Mouse (Mus musculus) embryonic stem cell, embryonic (primary cell): ENCODE data around the gene Ldlr.

Experiments used
- CTCF ChIA-PET, 4 experiments: fragments of 300-600 bp in 2 of 4; fragments of 350-600 bp in 2 of 4; sonication (Branson Sonifier 250); formaldehyde crosslinking; loops; one replicate each; lab custom pipeline; 2022; ENCODE audit warnings: inconsistent platforms in 2 of 4; lab: Charles Lee
- POLR2A ChIA-PET, 4 experiments: fragments of 300-600 bp in 2 of 4; fragments of 350-600 bp in 2 of 4; sonication (Branson Sonifier 250); formaldehyde crosslinking; loops; one replicate each; lab custom pipeline; 2022; ENCODE audit warnings: antibody characterized with exemption in 4 of 4, inconsistent platforms in 1 of 4; lab: Charles Lee

Gene Ldlr

DNA sequence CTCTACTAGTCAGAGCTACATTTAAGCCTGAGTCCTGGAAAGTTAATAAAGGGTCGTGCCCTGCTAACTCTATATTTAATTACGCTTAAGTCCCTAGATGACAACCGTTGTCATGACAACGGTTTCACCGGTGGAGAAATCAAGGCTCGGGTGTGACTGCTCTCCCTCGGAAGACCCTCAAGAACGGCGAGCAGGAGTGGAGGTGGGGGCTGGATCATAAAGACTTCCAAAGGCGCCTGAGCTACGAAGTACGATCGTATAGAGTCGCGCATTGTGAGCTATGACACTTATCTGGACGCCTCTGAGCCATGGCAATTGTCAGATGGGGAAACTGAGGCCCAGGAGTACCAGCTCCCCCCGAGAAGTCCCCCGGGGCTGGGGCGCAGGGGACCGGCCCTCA lies 36.4 kb downstream of the Ldlr start:
- ChIA-PET POLR2A (interaction anchor here (0.7 to 49.8 kb wide), 44 partner anchors 4 to 450 kb away, joined by 3 to 1056 read pairs (median 5); partner anchors contain the start of genes Ldlr (in 3 of the 4), Kank2 (in 2 of the 4), Smarca4 (in 2 of the 4) and Carm1 (in 1 of the 4)), CTCF (interaction anchor here (0.9 to 3.9 kb wide), 12 partner anchors 11 to 161 kb away, joined by 3 to 35 read pairs (median 6); partner anchors contain the start of genes Kank2 (in 1 of the 4) and Ldlr (in 1 of the 4))

DNA sequence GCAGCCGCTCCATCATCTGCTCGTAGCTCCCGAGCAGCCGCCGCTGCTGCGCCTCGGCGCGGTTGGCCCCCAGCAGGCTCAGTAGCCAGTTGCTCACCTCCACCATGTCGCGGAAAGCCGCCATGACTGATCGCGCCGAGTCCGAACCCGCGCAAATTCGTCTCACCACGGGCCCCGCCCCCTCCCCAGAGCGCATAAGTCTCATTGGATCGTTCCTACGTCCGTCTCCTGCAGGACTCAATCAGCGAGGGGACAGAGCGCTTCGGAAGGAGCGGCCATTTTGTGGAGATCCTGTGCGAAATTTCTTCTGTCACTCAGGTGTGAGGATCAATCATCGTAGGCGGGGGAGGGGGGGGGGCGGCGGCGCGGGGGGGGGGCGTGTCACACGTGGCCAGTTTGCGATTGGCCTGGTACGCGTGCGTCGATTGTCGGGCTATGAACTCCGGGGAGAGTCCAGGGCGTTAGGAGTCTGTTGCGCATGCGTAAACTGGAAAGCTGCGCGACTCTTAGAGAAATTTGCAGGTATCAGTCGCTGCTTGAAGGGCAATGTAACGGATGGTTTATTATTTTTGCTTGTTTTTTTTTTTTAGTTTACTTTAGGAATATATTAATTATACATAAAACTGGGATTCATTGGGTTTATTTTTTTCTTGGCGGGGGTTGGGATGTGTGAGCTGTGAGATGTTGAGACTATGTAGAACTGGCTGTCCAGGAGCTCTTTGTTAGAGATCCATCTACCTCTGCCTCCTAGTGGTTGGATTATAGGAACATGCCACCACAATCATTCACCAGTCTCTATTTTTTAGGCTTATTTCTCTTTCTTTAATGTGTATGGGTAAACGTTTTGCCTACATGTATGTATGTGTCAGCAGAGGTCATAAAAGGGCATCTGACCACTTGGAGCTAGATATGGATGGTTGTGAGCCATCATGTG lies 37.1 kb downstream of the Ldlr start, which contains the start of gene Spc24:
Gene Spc24 (minus strand): TSS at position 149 of the 934 bp plus-strand sequence.
- ChIA-PET POLR2A (interaction anchor here (0.6 to 49.8 kb wide), 85 partner anchors 2 to 669 kb away, joined by 3 to 1056 read pairs (median 4); partner anchors contain the start of genes Kank2 (in 3 of the 4), Ldlr (in 3 of the 4), Carm1 (in 2 of the 4) and Ccdc159 (in 2 of the 4)), CTCF (interaction anchor here (0.5 to 3.9 kb wide), 36 partner anchors 8 to 447 kb away, joined by 3 to 35 read pairs (median 4); partner anchors contain the start of genes Ldlr (in 2 of the 4), Carm1 (in 1 of the 4) and Kank2 (in 1 of the 4))

GRCm38 (mm10) chr9:21762135-21762534 lies 38.9 kb downstream of the Ldlr start:
- POLR2A ChIA-PET, result interaction anchor here (0.6 to 49.8 kb wide), 41 partner anchors 1 to 315 kb away, joined by 3 to 1056 read pairs (median 6); partner anchors contain the start of genes Ldlr (in 4 of the 4), Kank2 (in 3 of the 4), Spc24 (in 2 of the 4) and Carm1 (in 1 of the 4)

DNA sequence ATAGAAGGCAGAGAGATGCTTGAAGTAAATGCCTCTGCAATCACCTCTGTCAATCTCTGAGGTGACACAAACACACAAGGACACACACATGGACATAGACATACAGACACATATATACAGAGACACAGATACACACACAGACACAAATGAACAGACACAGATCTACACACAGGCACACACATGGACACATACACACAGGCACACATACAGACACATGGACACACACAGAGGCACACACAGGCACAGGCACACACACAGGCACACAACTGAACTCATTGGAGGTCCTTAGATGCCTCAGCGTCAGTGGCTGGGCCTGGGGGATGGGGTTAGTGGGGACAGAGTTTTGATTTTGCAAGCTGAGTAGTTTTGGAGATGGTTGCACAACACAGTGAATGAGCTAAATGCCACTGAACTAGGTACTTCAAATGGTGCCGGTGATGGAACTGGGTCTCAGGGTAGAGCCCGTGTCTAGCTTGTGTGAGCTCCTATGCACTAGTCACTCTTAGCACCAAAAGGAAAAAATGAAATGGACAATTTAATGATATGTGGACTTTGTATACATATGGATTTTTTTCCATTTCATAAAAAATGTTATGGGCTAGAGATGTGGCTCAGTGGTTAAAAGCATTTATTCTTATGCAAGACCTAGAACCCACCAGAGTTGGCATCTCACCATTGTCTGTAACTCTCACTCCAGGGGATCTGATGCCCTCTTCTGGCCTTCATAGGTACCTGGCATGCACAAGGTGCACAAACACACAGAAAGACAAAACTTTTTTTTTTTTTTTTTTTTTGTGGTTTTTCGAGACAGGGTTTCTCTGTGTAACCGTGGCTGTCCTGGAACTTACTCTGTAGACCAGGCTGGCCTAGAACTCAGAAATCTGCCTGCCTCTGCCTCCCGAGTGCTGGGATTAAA lies 41.1 kb downstream of the Ldlr start:
- ChIA-PET CTCF (interaction anchor here in 2 of 4 experiments (0.8 to 1.5 kb wide), 3 partner anchors 12 to 72 kb away, joined by 3 to 8 read pairs (median 4); no protein-coding TSS in a partner anchor), POLR2A (interaction anchor here in 3 of 4 experiments (0.9 to 49.8 kb wide), 15 partner anchors 1 to 254 kb away, joined by 3 to 1056 read pairs (median 21); partner anchors contain the start of genes Ldlr (in 3 of the 3), Kank2 (in 2 of the 3), Spc24 (in 2 of the 3) and Tmed1 (in 1 of the 3))

More at GRCm38 (mm10) chr9:21762135-21762534, 38.9 kb downstream of the Ldlr start:
- CTCF ChIA-PET, result interaction anchor here in 2 of 4 experiments (0.7 to 3.9 kb wide), 5 partner anchors 23 to 394 kb away, joined by 3 to 35 read pairs (median 5); no protein-coding TSS in a partner anchor

DNA sequence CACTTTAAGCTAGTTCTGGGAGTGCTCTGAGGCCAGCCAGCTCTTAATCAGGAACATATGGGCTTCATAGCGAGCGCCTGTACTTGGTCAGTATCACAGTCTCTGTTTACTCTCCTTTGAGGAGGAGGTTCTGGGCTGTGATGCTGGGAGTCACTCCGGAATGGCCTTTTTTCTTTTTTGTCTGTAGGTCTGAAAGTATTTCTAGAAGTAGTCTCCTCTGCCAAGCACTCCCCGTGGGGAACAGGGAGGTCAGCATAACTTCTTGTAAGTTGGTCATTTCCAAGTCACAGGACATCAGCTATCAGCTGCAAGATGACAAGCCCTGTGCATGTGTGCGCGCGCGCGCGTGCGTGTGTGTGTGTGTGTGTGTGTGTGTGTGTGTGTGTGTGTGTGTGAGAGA lies 44.6 kb downstream of the Ldlr start:
- POLR2A ChIA-PET, result interaction anchor here (0.5 to 49.8 kb wide), 39 partner anchors 4 to 559 kb away, joined by 3 to 1056 read pairs (median 5); partner anchors contain the start of genes Ldlr (in 4 of the 4), Kank2 (in 3 of the 4), Spc24 (in 3 of the 4) and Carm1 (in 1 of the 4)

GRCm38 (mm10) chr9:21768511-21769411 lies 45.5 kb downstream of the Ldlr start:
- ChIA-PET POLR2A (interaction anchor here (0.5 to 49.8 kb wide), 53 partner anchors 5 to 476 kb away, joined by 3 to 1056 read pairs (median 5); partner anchors contain the start of genes Ldlr (in 4 of the 4), Kank2 (in 3 of the 4), Spc24 (in 3 of the 4) and Carm1 (in 1 of the 4)), CTCF (interaction anchor here (0.5 to 2.2 kb wide), 16 partner anchors 8 to 766 kb away, joined by 3 to 21 read pairs (median 4); partner anchors contain the start of genes Spc24 (in 2 of the 4) and Mrpl4 (in 1 of the 4))

More for the DNA sequence above, 44.6 kb downstream of the Ldlr start:
- CTCF ChIA-PET, result interaction anchor here in 3 of 4 experiments (0.6 to 1.6 kb wide), 4 partner anchors 14 to 154 kb away, joined by 3 to 4 read pairs (median 4); no protein-coding TSS in a partner anchor

DNA sequence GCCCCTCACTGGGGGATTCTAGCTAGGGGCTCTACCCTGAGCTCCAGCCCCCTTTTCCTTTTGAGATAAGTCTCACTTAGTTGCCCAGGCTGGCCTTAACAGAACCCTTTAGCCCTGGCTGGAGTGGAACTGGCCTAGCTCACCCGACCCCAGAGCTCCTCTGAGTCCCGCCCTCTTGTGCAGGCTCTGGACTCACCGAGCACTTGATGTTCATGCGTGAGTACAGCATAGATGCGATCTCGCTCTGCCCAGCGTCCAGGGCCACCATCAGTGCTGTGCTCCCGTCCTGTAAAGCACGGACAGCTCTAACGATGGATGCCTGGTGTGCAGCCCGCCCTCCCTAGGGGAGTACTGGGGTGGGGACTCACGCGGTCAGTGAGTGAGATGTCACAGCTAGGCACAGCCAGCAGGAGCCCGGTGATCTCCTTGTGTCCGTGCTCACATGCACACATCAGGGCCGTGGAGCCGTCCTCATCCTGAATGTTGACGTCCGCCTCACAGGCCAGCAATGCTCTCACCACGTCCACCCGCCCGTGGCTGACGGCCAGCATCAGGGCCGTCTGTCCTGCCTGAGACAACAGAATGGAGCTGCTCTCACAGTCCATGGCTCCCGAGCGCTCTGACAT lies 46.4 kb downstream of the Ldlr start:
- POLR2A ChIA-PET, result interaction anchor here in 3 of 4 experiments (0.6 to 49.8 kb wide), 37 partner anchors 6 to 500 kb away, joined by 3 to 1056 read pairs (median 5); partner anchors contain the start of genes Kank2 (in 3 of the 3), Ldlr (in 3 of the 3), Spc24 (in 2 of the 3) and Angptl8 (in 1 of the 3)
- CTCF ChIA-PET, result interaction anchor here (0.5 to 2.2 kb wide), 14 partner anchors 9 to 107 kb away, joined by 3 to 10 read pairs (median 4); partner anchors contain the start of gene Spc24 (in 2 of the 4)

- ChIA-PET CTCF (interaction anchor here in 2 of 4 experiments (0.8 to 1.8 kb wide), 2 partner anchors 31 to 74 kb away, joined by 3 to 6 read pairs; no protein-coding TSS in a partner anchor), POLR2A (interaction anchor here in 3 of 4 experiments (0.5 to 49.8 kb wide), 15 partner anchors 10 to 513 kb away, joined by 3 to 1056 read pairs (median 4); partner anchors contain the start of genes Ldlr (in 2 of the 3), Spc24 (in 2 of the 3) and Kank2 (in 1 of the 3))
Observed at GRCm38 (mm10) chr9:21773396-21773795, 50.1 kb downstream of the Ldlr start.

DNA sequence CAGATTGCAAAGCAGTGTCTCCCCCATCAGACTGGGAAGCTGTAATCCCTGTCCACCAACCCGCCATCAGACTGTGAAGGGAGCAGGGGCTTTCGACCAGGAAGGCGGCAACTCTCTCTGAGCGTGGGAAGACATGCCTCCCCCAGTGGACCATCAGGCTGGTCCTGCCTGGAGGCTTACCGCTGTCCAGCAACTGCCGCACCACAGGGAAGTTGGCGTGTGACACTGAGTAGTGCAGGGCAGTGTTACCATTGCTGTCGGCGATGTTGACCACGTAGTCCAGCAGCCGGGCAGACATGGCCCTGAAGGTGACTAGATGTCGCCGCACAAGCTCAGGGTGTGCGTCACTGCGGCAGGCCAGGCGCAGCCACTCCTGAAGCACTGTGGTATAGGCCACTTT lies 51.1 kb downstream of the Ldlr start:
- CTCF ChIA-PET, result interaction anchor here in 3 of 4 experiments (0.8 to 1.8 kb wide), 5 partner anchors 12 to 75 kb away, joined by 3 to 6 read pairs (median 4); no protein-coding TSS in a partner anchor
- POLR2A ChIA-PET, result interaction anchor here in 3 of 4 experiments (0.6 to 49.8 kb wide), 15 partner anchors 8 to 64 kb away, joined by 3 to 1056 read pairs (median 5); partner anchors contain the start of genes Kank2 (in 2 of the 3), Ldlr (in 2 of the 3) and Spc24 (in 2 of the 3)

GRCm38 (mm10) chr9:21777726-21778125 lies 54.4 kb downstream of the Ldlr start:
- ChIA-PET CTCF (no interaction called here), POLR2A (interaction anchor here in 3 of 4 experiments (0.7 to 49.8 kb wide), 9 partner anchors 6 to 161 kb away, joined by 3 to 1056 read pairs (median 14); partner anchors contain the start of genes Kank2 (in 1 of the 3), Ldlr (in 1 of the 3) and Spc24 (in 1 of the 3))

DNA sequence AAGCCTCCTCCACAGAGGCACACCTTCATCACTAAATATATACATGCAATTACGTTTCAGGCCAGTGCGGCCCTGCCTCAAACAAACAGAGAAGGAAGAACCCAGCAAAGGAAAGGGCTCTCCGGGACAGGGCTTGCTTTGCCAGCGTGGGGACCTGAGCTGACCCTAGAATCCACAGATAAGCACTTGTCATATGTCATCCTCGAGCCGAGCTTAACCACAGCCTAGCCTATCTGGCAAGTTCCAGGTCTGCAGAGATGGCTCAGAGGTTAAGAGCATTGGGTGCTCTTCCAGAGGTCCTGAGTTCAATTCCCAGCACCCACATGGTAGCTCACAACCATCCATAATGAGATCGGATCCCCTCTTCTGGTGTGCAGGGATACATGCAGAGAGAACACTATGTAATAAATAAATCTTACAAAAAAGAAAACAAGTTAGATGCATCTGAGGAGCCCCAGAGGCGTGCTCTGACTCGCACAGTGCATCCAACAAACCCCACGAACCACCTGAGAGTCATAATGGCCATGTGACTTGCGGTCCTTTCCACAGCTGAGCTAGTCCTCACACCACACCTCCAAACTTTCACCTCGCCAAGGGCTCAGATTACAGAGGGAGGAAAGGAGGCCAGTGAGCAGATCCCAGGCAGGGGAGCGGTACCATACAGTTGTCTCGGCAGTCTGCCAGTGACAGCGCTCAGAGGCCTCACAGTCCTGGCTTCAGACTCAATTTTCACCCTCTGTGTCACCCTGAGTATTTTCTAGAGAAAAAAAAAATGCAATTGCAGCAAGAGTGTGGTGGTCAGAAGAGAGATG lies 58.6 kb downstream of the Ldlr start:
- POLR2A ChIA-PET, result interaction anchor here in 3 of 4 experiments (0.6 to 49.8 kb wide), 16 partner anchors 10 to 425 kb away, joined by 3 to 1056 read pairs (median 6); partner anchors contain the start of genes Kank2 (in 2 of the 3), Ldlr (in 2 of the 3) and Spc24 (in 2 of the 3)
- CTCF ChIA-PET, result interaction anchor here in 3 of 4 experiments (0.5 to 1.0 kb wide), 7 partner anchors 9 to 375 kb away, joined by 3 to 11 read pairs (median 3); partner anchors contain the start of gene Pigyl (in 1 of the 3)

- ChIA-PET CTCF (interaction anchor here (0.6 to 1.6 kb wide), 12 partner anchors 10 to 86 kb away, joined by 3 to 6 read pairs (median 3); partner anchors contain the start of gene Ldlr (in 1 of the 4)), POLR2A (interaction anchor here in 3 of 4 experiments (0.6 to 49.8 kb wide), 36 partner anchors 8 to 168 kb away, joined by 3 to 1056 read pairs (median 4); partner anchors contain the start of genes Kank2 (in 3 of the 3), Ldlr (in 3 of the 3), Spc24 (in 2 of the 3) and Angptl8 (in 1 of the 3))
Observed at GRCm38 (mm10) chr9:21784517-21785307, 61.4 kb downstream of the Ldlr start.
